Mouse (Mus musculus) hindbrain, embryonic 15.5 days (tissue): Measurements from ENCODE around the gene Nol12. TPM values are rescaled to one million over a fixed set of nuclear protein-coding genes. Genes with fewer than 3 reads are reported as not detected.
A peak's percentile ranks its signal among the peaks of the same experiment; 100 is the strongest.

Experiments used
- ATAC-seq: fragments of 200-750 bp; cut with Nextera tagmentation; 2 replicates; pipeline ENCODE4 v1.8.0; 2017; ENCODE audit warnings: low read depth, moderate number of reproducible peaks, moderate TSS enrichment; ENCODE audit not compliant: low FRiP score
- H3K27ac ChIP-seq: fragments of 300-500 bp; sonication (generic); replicated peaks from 2 replicates; pipeline ENCODE4 v1.5.1; 2015; ENCODE audit warnings: mild to moderate bottlenecking, inconsistent platforms
- H3K27me3 ChIP-seq: fragments of 300-500 bp; sonication (generic); 2 replicates; pipeline ENCODE4 v1.6.1; 2015; ENCODE audit warnings: control low read depth, inconsistent platforms
- H3K36me3 ChIP-seq: fragments of 300-500 bp; sonication (generic); 2 replicates; pipeline ENCODE4 v1.6.1; 2015; ENCODE audit warnings: control low read depth, inconsistent platforms
- H3K4me1 ChIP-seq: fragments of 300-500 bp; sonication (generic); replicated peaks from 2 replicates; pipeline ENCODE4 v1.6.1; 2015; ENCODE audit warnings: control low read depth, inconsistent platforms
- H3K4me2 ChIP-seq: fragments of 300-500 bp; sonication (generic); 2 replicates; pipeline ENCODE4 v1.6.1; 2015; ENCODE audit warnings: moderate library complexity, mild to moderate bottlenecking, inconsistent platforms
- H3K4me3 ChIP-seq: fragments of 300-500 bp; sonication (generic); 2 replicates; pipeline ENCODE4 v1.5.1; 2015; ENCODE audit warnings: mild to moderate bottlenecking, inconsistent platforms
- H3K9ac ChIP-seq: fragments of 300-500 bp; sonication (generic); 2 replicates; pipeline ENCODE4 v1.6.1; 2015; ENCODE audit warnings: inconsistent platforms
- H3K9me3 ChIP-seq: fragments of 300-500 bp; sonication (generic); 2 replicates; pipeline ENCODE4 v1.6.1; 2016; ENCODE audit warnings: control low read depth, inconsistent platforms
- WGBS: fragments of 180-500 bp; shearing (Covaris S2); methylation state at CpG from one replicate; pipeline ENCODE4 v1.1.7; 2015; 5-methylcytosine and 5-hydroxymethylcytosine counted together
- polyA plus RNA-seq: library from polyadenylated mRNA; unstranded; fragments of >200 nt; fragmentation: Nextera tagmentation; extraction: Ambion mirVana; gene quantifications from 2 replicates; pipeline ENCODE4 v1.2.1, GENCODE M21; 2015

Gene Nol12
- polyA plus RNA-seq, 1 experiment from 2014 or later: 69.1 TPM

- peaks cover 12% of the 10 kb centered on the region for H3K4me1 ChIP-seq
- peaks cover 32% of the 10 kb centered on the region for H3K36me3 ChIP-seq
- WGBS: 86% methylated on average over 12 of the region's 12 CpGs
- no peak overlapping the region for H3K9ac ChIP-seq
- no peak for ATAC-seq
- H3K4me2 ChIP-seq: no peak overlapping the region
- no peaks in the 10 kb centered on the region for H3K9me3 ChIP-seq
- no peak overlapping the region for H3K27ac ChIP-seq
- no peak overlapping the region for H3K4me3 ChIP-seq
- no peaks in the 10 kb centered on the region for H3K27me3 ChIP-seq
These were observed 1.7 kb downstream of the Nol12 start for GRCm38 (mm10) chr15:78936403-78936802.

GRCm38 (mm10) chr15:78937311-78937710 is 2.6 kb downstream of the Nol12 start:
- no peak overlapping the region for H3K4me3 ChIP-seq
- no peak for ATAC-seq
- peaks cover 35% of the 10 kb centered on the region for H3K36me3 ChIP-seq
- no peaks in the 10 kb centered on the region for H3K9me3 ChIP-seq
- no peaks in the 10 kb centered on the region for H3K27me3 ChIP-seq
- peaks cover 12% of the 10 kb centered on the region for H3K4me1 ChIP-seq
- H3K9ac ChIP-seq: no peak overlapping the region
- no peak overlapping the region for H3K4me2 ChIP-seq
- H3K27ac ChIP-seq: no peak overlapping the region
- 76% methylated on average over 10 of the region's 10 CpGs for WGBS

GRCm38 (mm10) chr15:78937963-78938362 is 3.2 kb downstream of the Nol12 start:
- Histone ChIP-seq H3K27ac (no peak overlapping the region), H3K9ac (no peak overlapping the region), H3K4me3 (no peak overlapping the region), H3K4me2 (no peak overlapping the region), H3K9me3 (no peaks in the 10 kb centered on the region), H3K4me1 (peaks cover 18% of the 10 kb centered on the region), H3K36me3 (peaks cover 35% of the 10 kb centered on the region), H3K27me3 (no peaks in the 10 kb centered on the region)
- no peak for ATAC-seq
- WGBS: 66% methylated on average over 2 of the region's 2 CpGs

- Histone ChIP-seq H3K27ac (no peak overlapping the region), H3K9ac (no peak overlapping the region), H3K4me3 (no peak overlapping the region), H3K4me1 (peaks cover 21% of the 10 kb centered on the region), H3K4me2 (no peak overlapping the region), H3K27me3 (no peaks in the 10 kb centered on the region), H3K9me3 (no peaks in the 10 kb centered on the region), H3K36me3 (peaks cover 35% of the 10 kb centered on the region)
- no peak for ATAC-seq
- whole genome bisulfite sequencing: 95% methylated on average over 13 of the region's 13 CpGs
These were observed 5.6 kb downstream of the Nol12 start for GRCm38 (mm10) chr15:78940325-78940724.

- Histone ChIP-seq H3K27me3 (no peaks in the 10 kb centered on the region), H3K4me2 (peak overlapping the region; percentile 53), H3K9me3 (no peaks in the 10 kb centered on the region), H3K27ac (peak overlapping the region; percentile 46; the same call in 1 of the 2 replicates), H3K4me1 (peaks cover 15% of the 10 kb centered on the region), H3K4me3 (peak overlapping the region; percentile 27), H3K9ac (peak overlapping the region; percentile 41), H3K36me3 (peaks cover 31% of the 10 kb centered on the region)
- WGBS: 4% methylated on average over 9 of the region's 9 CpGs
- ATAC-seq: peak; percentile 66
These were observed 7.9 kb downstream of the Nol12 start for GRCm38 (mm10) chr15:78942663-78943062.

- H3K27me3 ChIP-seq: no peaks in the 10 kb centered on the region
- no peak for ATAC-seq
- 68% methylated on average over 7 of the region's 7 CpGs for WGBS
- H3K36me3 ChIP-seq: peaks cover 4% of the 10 kb centered on the region; the same call in 1 of the 2 replicates
- peaks cover 33% of the 10 kb centered on the region for H3K4me1 ChIP-seq
- H3K9ac ChIP-seq: no peak overlapping the region
- H3K9me3 ChIP-seq: no peaks in the 10 kb centered on the region
- H3K4me2 ChIP-seq: no peak overlapping the region
- no peak overlapping the region for H3K27ac ChIP-seq
- no peak overlapping the region for H3K4me3 ChIP-seq
These were observed 11.5 kb downstream of the Nol12 start for GRCm38 (mm10) chr15:78946232-78946631.

- Histone ChIP-seq H3K27ac (peak within 1 kb of the TSS; percentile 77), H3K4me1 (peaks cover 29% of the 10 kb centered on the region), H3K27me3 (no peaks in the 10 kb centered on the region), H3K4me3 (peak within 1 kb of the TSS; percentile 56), H3K36me3 (peaks cover 4% of the 10 kb centered on the region; the same call in 1 of the 2 replicates), H3K9me3 (no peaks in the 10 kb centered on the region), H3K4me2 (peak within 1 kb of the TSS; percentile 56), H3K9ac (peak within 1 kb of the TSS; percentile 82)
- WGBS: under 1% methylated on average over 24 of the region's 24 CpGs
- peak; percentile 95 for ATAC-seq
These were observed 12.9 kb downstream of the Nol12 start, which contains the start of gene Triobp for GRCm38 (mm10) chr15:78947657-78948056. Gene Triobp, plus strand, starts transcription at chr15:78947724.

GRCm38 (mm10) chr15:78948152-78948725 is 13.5 kb downstream of the Nol12 start:
- Histone ChIP-seq H3K4me1 (peaks cover 24% of the 10 kb centered on the region), H3K36me3 (peaks cover 4% of the 10 kb centered on the region; the same call in 1 of the 2 replicates), H3K4me3 (peak overlapping the region; percentile 56), H3K9ac (peak overlapping the region; percentile 82), H3K4me2 (peak overlapping the region; percentile 56), H3K27me3 (no peaks in the 10 kb centered on the region), H3K9me3 (no peaks in the 10 kb centered on the region), H3K27ac (peak overlapping the region; percentile 77)
- 1% methylated on average over 11 of the region's 11 CpGs for WGBS
- peak; percentile 14; the same call in 1 of the 2 replicates for ATAC-seq

- H3K9ac ChIP-seq: no peak overlapping the region
- no peak overlapping the region for H3K27ac ChIP-seq
- no peak for ATAC-seq
- H3K36me3 ChIP-seq: peaks cover 4% of the 10 kb centered on the region; the same call in 1 of the 2 replicates
- peaks cover 23% of the 10 kb centered on the region for H3K4me1 ChIP-seq
- 97% methylated on average over 3 of the region's 3 CpGs for WGBS
- no peaks in the 10 kb centered on the region for H3K27me3 ChIP-seq
- H3K9me3 ChIP-seq: no peaks in the 10 kb centered on the region
- peak overlapping the region; percentile 56 for H3K4me3 ChIP-seq
- peak overlapping the region; percentile 56 for H3K4me2 ChIP-seq
These were observed 14.2 kb downstream of the Nol12 start for GRCm38 (mm10) chr15:78948883-78949282.

GRCm38 (mm10) chr15:78955663-78956062 is 20.9 kb downstream of the Nol12 start:
- WGBS: 86% methylated on average over 3 of the region's 3 CpGs
- Histone ChIP-seq H3K27ac (no peak overlapping the region), H3K27me3 (no peaks in the 10 kb centered on the region), H3K9ac (no peak overlapping the region), H3K4me1 (peaks cover 3% of the 10 kb centered on the region; the same call in 1 of the 2 replicates), H3K36me3 (peaks cover 17% of the 10 kb centered on the region), H3K4me2 (no peak overlapping the region), H3K4me3 (no peak overlapping the region), H3K9me3 (no peaks in the 10 kb centered on the region)
- ATAC-seq: no peak

- Histone ChIP-seq H3K9me3 (no peaks in the 10 kb centered on the region), H3K4me2 (no peak overlapping the region), H3K36me3 (peaks cover 20% of the 10 kb centered on the region), H3K27ac (no peak overlapping the region), H3K4me3 (no peak overlapping the region), H3K9ac (no peak overlapping the region), H3K27me3 (no peaks in the 10 kb centered on the region), H3K4me1 (no peaks in the 10 kb centered on the region)
- WGBS: 91% methylated on average over 4 of the region's 4 CpGs
- ATAC-seq: no peak
These were observed 21.6 kb downstream of the Nol12 start for GRCm38 (mm10) chr15:78956351-78956750.

- Histone ChIP-seq H3K9ac (no peak overlapping the region), H3K27me3 (no peaks in the 10 kb centered on the region), H3K4me2 (no peak overlapping the region), H3K4me3 (no peak overlapping the region), H3K4me1 (no peaks in the 10 kb centered on the region), H3K9me3 (no peaks in the 10 kb centered on the region), H3K27ac (no peak overlapping the region), H3K36me3 (peaks cover 23% of the 10 kb centered on the region)
- WGBS: 78% methylated on average over 15 of the region's 15 CpGs
- no peak for ATAC-seq
These were observed 22.3 kb downstream of the Nol12 start for GRCm38 (mm10) chr15:78957021-78957420.
